In genomic region chr4:141210524-141211219, GRCm38 (mm10) we compare ENCODE assay signal across 7 mouse cellular contexts. TPM values are rescaled to one million over a fixed set of nuclear protein-coding genes. Genes with fewer than 3 reads are reported as not detected.
DNase-seq lines count a peak whose midpoint lies in the region; ATAC-seq lines count a peak whose summit lies in the region.

No protein-coding gene starts in this region.

- H3K36me3 ChIP-seq in neural tube, embryonic 11.5 days (ENCODE audit: control insufficient read depth, insufficient read depth, low read length), result no peaks in the 10 kb centered on the region
- H3K36me3 ChIP-seq in intestine, embryonic 16.5 days (ENCODE audit: control insufficient read depth, insufficient read depth, low read length), result no peaks in the 10 kb centered on the region

- H3K27me3 ChIP-seq in neural tube, embryonic 11.5 days (ENCODE audit: control insufficient read depth, insufficient read depth, low read length), result no peaks in the 10 kb centered on the region
- no peaks in the 10 kb centered on the region for H3K27me3 ChIP-seq in intestine, embryonic 16.5 days (replicated peaks; ENCODE audit: control insufficient read depth, insufficient read depth, low read length)

- DNase-seq in neural tube, embryonic 11.5 days (ENCODE audit: low spot score), result no peak
- DNase-seq in neural tube, embryonic 10.5 days (ENCODE audit: extremely low spot score, low spot score), result no peak
- peak; percentile 41 to 52 for DNase-seq in natural killer cell, adult 2 months (ENCODE audit: low spot score in 2 of 2)
- DNase-seq in cerebellum, adult 9-10 months, result no peak
- no peak for DNase-seq in left cerebral cortex, adult 18-20 months (ENCODE audit: low spot score in 2 of 2)

- peak overlapping the region; percentile 23 for H3K4me3 ChIP-seq in neural tube, embryonic 11.5 days (ENCODE audit: low read depth, low read length)
- peak overlapping the region; percentile 39 for H3K4me3 ChIP-seq in intestine, embryonic 16.5 days (ENCODE audit: low read length)

- H3K4me2 ChIP-seq in neural tube, embryonic 11.5 days (ENCODE audit: low read depth), result peak overlapping the region; percentile 30
- H3K4me2 ChIP-seq in intestine, embryonic 16.5 days (ENCODE audit: low read depth, low read length), result peak overlapping the region; percentile 55

- H3K27ac ChIP-seq in neural tube, embryonic 11.5 days (ENCODE audit: low read depth, low read length), result no peak overlapping the region
- peak overlapping the region; percentile 65 for H3K27ac ChIP-seq in intestine, embryonic 16.5 days (ENCODE audit: low read length)

- H3K9ac ChIP-seq in neural tube, embryonic 11.5 days (ENCODE audit: low read length), result no peak overlapping the region
- peak overlapping the region; percentile 55; the same call in 1 of the 2 replicates for H3K9ac ChIP-seq in intestine, embryonic 16.5 days (ENCODE audit: low read depth, low read length)

- no peaks in the 10 kb centered on the region for H3K4me1 ChIP-seq in neural tube, embryonic 11.5 days (ENCODE audit: control insufficient read depth, insufficient read depth, low read length)
- peaks cover 12% of the 10 kb centered on the region for H3K4me1 ChIP-seq in intestine, embryonic 16.5 days (ENCODE audit: control insufficient read depth, insufficient read depth, low read length)

- ATAC-seq in neural tube, embryonic 11.5 days (ENCODE audit: insufficient read depth, low FRiP score, low TSS enrichment), result no peak
- peak; percentile 68 for ATAC-seq in erythroblast, adult 5-6 weeks (replicated peaks; ENCODE audit: low FRiP score, poor library complexity, severe bottlenecking)
- peak; percentile 49 for ATAC-seq in intestine, embryonic 16.5 days

- 74% methylated on average over 14 of the region's 14 CpGs for WGBS in neural tube, embryonic 11.5 days
- WGBS in intestine, embryonic 16.5 days, result 68% methylated on average over 14 of the region's 14 CpGs

- no peaks in the 10 kb centered on the region for H3K9me3 ChIP-seq in neural tube, embryonic 11.5 days (ENCODE audit: control insufficient read depth, low read length)
- H3K9me3 ChIP-seq in intestine, embryonic 16.5 days (ENCODE audit: control insufficient read depth, low read length), result no peaks in the 10 kb centered on the region

RNA-seq across cellular contexts. Expression of gene Rsg1, which starts 3.1 kb away (rescaled TPM):
- 5.4 and 6.5 TPM in 2 replicates for polyA plus RNA-seq in neural tube, embryonic 11.5 days (2014; fragmentation: Nextera tagmentation; extraction: Ambion mirVana)
- not detected in 2 replicates for total RNA-seq in erythroblast, adult 5-6 weeks (2015; ENCODE audit: low replicate concordance)
- total RNA-seq in erythroblast, adult 5-6 weeks (2017; ENCODE audit: low replicate concordance), result 0.42 TPM in 1 of 2 replicates, not detected in the other
- 4.2 and 5.1 TPM in 2 replicates for polyA plus RNA-seq in intestine, embryonic 16.5 days (2015; fragmentation: Nextera tagmentation; extraction: Ambion mirVana)
- total RNA-seq in left cerebral cortex, adult 18-20 months (2021), result 1 to 10 TPM; 3.6 to 4.3 TPM

RNA-seq across cellular contexts. Expression of gene Arhgef19, which starts 28.6 kb away (rescaled TPM):
- polyA plus RNA-seq in neural tube, embryonic 11.5 days (2014; fragmentation: Nextera tagmentation; extraction: Ambion mirVana), result 1.2 and 2.3 TPM in 2 replicates
- not detected in 2 replicates for total RNA-seq in erythroblast, adult 5-6 weeks (2015; ENCODE audit: low replicate concordance)
- not detected in 2 replicates for total RNA-seq in erythroblast, adult 5-6 weeks (2017; ENCODE audit: low replicate concordance)
- polyA plus RNA-seq in intestine, embryonic 16.5 days (2015; fragmentation: Nextera tagmentation; extraction: Ambion mirVana), result 15.0 and 15.1 TPM in 2 replicates
- 10 to 100 TPM; 17.9 to 21.2 TPM for total RNA-seq in left cerebral cortex, adult 18-20 months (2021)

Comparison
In these comparisons a context has a peak if more than half of its experiments do, and no peak if none do; other contexts are left out.
1. DNase-seq: peak in natural killer cell, adult 2 months (2 of 2); none in neural tube, embryonic 11.5 days (single experiment), neural tube, embryonic 10.5 days (single experiment), cerebellum, adult 9-10 months (single experiment) and left cerebral cortex, adult 18-20 months (0 of 2).
2. RNA of gene Arhgef19, which starts 28.6 kb away (total RNA-seq): 17.9 to 21.2 TPM in left cerebral cortex, adult 18-20 months; not detected in erythroblast, adult 5-6 weeks; every median in the first group is over 10 times any median in the second.